ENCODE assay signal across 8 mouse cellular contexts in the genomic region with DNA sequence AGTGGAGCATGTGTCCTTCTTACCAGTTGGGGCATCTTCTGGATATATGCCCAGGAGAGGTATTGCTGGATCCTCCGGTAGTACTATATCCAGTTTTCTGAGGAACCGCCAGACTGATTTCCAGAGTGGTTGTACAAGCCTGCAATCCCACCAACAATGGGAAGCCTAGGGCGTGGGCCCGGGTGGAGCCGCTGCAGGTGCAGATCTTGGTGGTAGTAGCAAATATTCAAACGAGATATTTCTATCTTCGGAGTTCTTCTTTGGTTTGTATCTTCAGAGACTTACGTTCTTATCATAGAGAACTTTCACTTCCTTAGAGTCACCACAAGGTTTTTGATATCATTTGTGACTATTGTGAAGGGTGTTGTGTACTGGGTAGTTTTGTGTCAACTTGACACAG.
DNase-seq lines count a peak whose midpoint lies in the region; ATAC-seq and TF ChIP-seq lines count a peak whose summit lies in the region.
"Not testable (repeated sequence)": the region's sequence is repeated elsewhere in the genome, so short reads cannot be mapped to it uniquely, and the experiment has no call there.

No protein-coding gene starts in this region.

- ATAC-seq in intestine, embryonic 16.5 days: 0 out of 2 replicates have a peak, but pooled peaks have one; percentile 56

- H3K4me3 ChIP-seq in cerebellum, adult 2 months (replicated peaks; ENCODE audit: insufficient read depth, low read depth, low read length); intestine, embryonic 16.5 days (ENCODE audit: low read length): not testable (repeated sequence)

- not testable (repeated sequence) for H3K4me1 ChIP-seq in cerebellum, adult 2 months (ENCODE audit: control insufficient read depth, insufficient read depth, low read length); intestine, embryonic 16.5 days (ENCODE audit: control insufficient read depth, insufficient read depth, low read length)

- not testable (repeated sequence) for H3K36me3 ChIP-seq in intestine, embryonic 16.5 days (ENCODE audit: control insufficient read depth, insufficient read depth, low read length)

- not testable (repeated sequence) for H3K27me3 ChIP-seq in cerebellum, adult 2 months (ENCODE audit: control insufficient read depth, insufficient read depth, low read length); intestine, embryonic 16.5 days (replicated peaks; ENCODE audit: control insufficient read depth, insufficient read depth, low read length)

- not testable (repeated sequence) for H3K27ac ChIP-seq in cerebellum, adult 2 months (ENCODE audit: insufficient read depth, low read length); intestine, embryonic 16.5 days (ENCODE audit: low read length)

- TF ChIP-seq POLR2A in cerebellum, adult 2 months (IDR thresholded peaks at IDR 0.05; ENCODE audit: borderline replicate concordance, insufficient read depth, low read length): not testable (repeated sequence)

- intact Hi-C loops in gastrocnemius, postnatal 36 days (cut with DNase I); left cerebral cortex, postnatal 14 days (cut with DNase I): not testable (repeated sequence)

- H3K9me3 ChIP-seq in intestine, embryonic 16.5 days (ENCODE audit: control insufficient read depth, low read length): not testable (repeated sequence)

- not testable (repeated sequence) for H3K9ac ChIP-seq in intestine, embryonic 16.5 days (ENCODE audit: low read depth, low read length)

- peak; percentile 0 for DNase-seq in NIH3T3 (ENCODE audit: low read depth)
- DNase-seq in cerebellum, adult 2 months: peak; percentile 8 to 18
- DNase-seq in gastrocnemius, postnatal 36 days: peak; percentile 5 to 12
- DNase-seq in left cerebral cortex, postnatal 14 days (ENCODE audit: low spot score in 2 of 2): peak; percentile 0 to 5
- DNase-seq in lung, postnatal 10 days: peak; percentile 12
- peak; percentile 14 to 29 for DNase-seq in right cerebral cortex, postnatal 10 days (ENCODE audit: low spot score in 2 of 2)
- DNase-seq in thymus, postnatal 36 days: peak; percentile 5 to 6

- whole genome bisulfite sequencing in cerebellum, adult 2 months: 87% methylated on average over 7 of the region's 8 CpGs
- WGBS in intestine, embryonic 16.5 days: 86% methylated on average over 6 of the region's 8 CpGs

- not testable (repeated sequence) for H3K4me2 ChIP-seq in intestine, embryonic 16.5 days (ENCODE audit: low read depth, low read length)

- TF ChIP-seq CTCF in cerebellum, adult 2 months (IDR thresholded peaks at IDR 0.05; ENCODE audit: borderline replicate concordance, insufficient read depth, low read depth, low read length): not testable (repeated sequence)
